Mouse (Mus musculus) CH12F3 (cell line): ENCODE measurements around the gene Cdk15.

Experiments used
- in situ Hi-C: fragments of 300-500 bp; cut with MboI; formaldehyde crosslinking; loops from 2 replicates; pipeline ENCODE4 v1.14.3; 2020; ENCODE audit warnings: low sequenced_read_pairs

Cdk15 gene

GRCm38 (mm10) chr1:59269951-59270689, 13.4 kb downstream of the Cdk15 start:
- in situ Hi-C loops: no loop called here

- in situ Hi-C loops: no loop called here
Measured at GRCm38 (mm10) chr1:59272189-59272588, 15.5 kb downstream of the Cdk15 start.

GRCm38 (mm10) chr1:59285880-59286279, 29.2 kb downstream of the Cdk15 start:
- in situ Hi-C loops: no loop called here

GRCm38 (mm10) chr1:59286316-59286850, 29.7 kb downstream of the Cdk15 start:
- in situ Hi-C loops: no loop called here

GRCm38 (mm10) chr1:59287733-59288132, 31.0 kb downstream of the Cdk15 start:
- in situ Hi-C loops: no loop called here

- in situ Hi-C loops: no loop called here
Measured at GRCm38 (mm10) chr1:59291652-59292051, 34.9 kb downstream of the Cdk15 start.

- in situ Hi-C loops: no loop called here
Measured at GRCm38 (mm10) chr1:59295769-59296168, 39.1 kb downstream of the Cdk15 start.

- in situ Hi-C loops: no loop called here
Measured at GRCm38 (mm10) chr1:59297167-59297566, 40.5 kb downstream of the Cdk15 start.

GRCm38 (mm10) chr1:59298491-59299090, 41.9 kb downstream of the Cdk15 start:
- in situ Hi-C loops: no loop called here

- in situ Hi-C loops: no loop called here
Measured at GRCm38 (mm10) chr1:59307310-59307709, 50.6 kb downstream of the Cdk15 start.

GRCm38 (mm10) chr1:59311292-59311885, 54.7 kb downstream of the Cdk15 start:
- in situ Hi-C loops: no loop called here

GRCm38 (mm10) chr1:59312187-59313153, 55.8 kb downstream of the Cdk15 start:
- in situ Hi-C loops: no loop called here

- in situ Hi-C loops: no loop called here
Measured at GRCm38 (mm10) chr1:59313154-59313940, 56.6 kb downstream of the Cdk15 start.

GRCm38 (mm10) chr1:59315057-59315807, 58.5 kb downstream of the Cdk15 start:
- in situ Hi-C loops: no loop called here

GRCm38 (mm10) chr1:59316031-59316385, 59.3 kb downstream of the Cdk15 start:
- in situ Hi-C loops: no loop called here

- in situ Hi-C loops: no loop called here
Measured at GRCm38 (mm10) chr1:59316386-59317051, 59.8 kb downstream of the Cdk15 start.

- in situ Hi-C loops: no loop called here
Measured at GRCm38 (mm10) chr1:59317397-59317796, 60.7 kb downstream of the Cdk15 start.

- in situ Hi-C loops: no loop called here
Measured at GRCm38 (mm10) chr1:59318878-59319277, 62.2 kb downstream of the Cdk15 start.
